19 mouse cellular contexts compared by ENCODE assay signal in the genomic region with DNA sequence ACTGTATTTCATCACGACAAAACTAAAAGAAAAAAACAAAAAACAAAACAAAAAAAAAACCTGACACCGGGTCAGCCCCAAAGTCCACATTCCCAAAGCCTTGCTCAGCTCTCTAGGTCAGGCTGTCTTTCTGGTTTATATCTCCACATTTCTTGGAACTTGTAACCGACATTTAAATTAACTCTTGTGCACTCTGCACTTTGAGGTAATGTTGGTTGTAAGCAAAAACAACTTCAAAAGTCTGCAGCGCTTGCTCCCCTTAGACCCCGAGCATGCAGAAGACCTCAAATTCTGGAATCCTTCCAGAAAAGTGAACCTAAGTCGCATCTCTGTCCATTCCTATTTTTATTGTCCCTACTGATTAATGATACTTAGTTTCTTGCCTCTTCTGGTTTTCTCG.
A peak's percentile ranks its signal among the peaks of the same experiment; 100 is the strongest.
DNase-seq lines count a peak whose midpoint lies in the region; ATAC-seq and TF ChIP-seq lines count a peak whose summit lies in the region.
"Had no signal": no experiment of that assay in that cellular context is flagged by ENCODE, and none has a peak within 500 bp of the region (broad histone marks: within the 10 kb centered on the region; RNA-seq: fewer than 3 reads in every experiment).

No protein-coding gene starts in this region.

- H3K4me1 ChIP-seq in kidney, adult 2 months (ENCODE audit: control insufficient read depth, insufficient read depth, low read length), result peaks cover 2% of the 10 kb centered on the region; the same call in 1 of the 2 replicates
- peaks cover 26% of the 10 kb centered on the region for H3K4me1 ChIP-seq in kidney, embryonic 16.5 days (ENCODE audit: insufficient read depth, low read length)
- peaks cover 47% of the 10 kb centered on the region for H3K4me1 ChIP-seq in limb, embryonic 12.5 days (replicated peaks)

- 21% methylated on average over 7 of the region's 7 CpGs for WGBS in kidney, adult 2 months
- WGBS in kidney, embryonic 16.5 days, result 30% methylated on average over 7 of the region's 7 CpGs
- 57% methylated on average over 7 of the region's 7 CpGs for WGBS in limb, embryonic 12.5 days

- H3K27me3 ChIP-seq in kidney, adult 2 months (replicated peaks; ENCODE audit: control insufficient read depth, insufficient read depth, low read length), result no peaks in the 10 kb centered on the region
- H3K27me3 ChIP-seq in kidney, embryonic 16.5 days (ENCODE audit: insufficient read depth, low read length), result no peaks in the 10 kb centered on the region
- no peaks in the 10 kb centered on the region for H3K27me3 ChIP-seq in limb, embryonic 12.5 days
- H3K27me3 ChIP-seq: forebrain, embryonic 13.5 days; heart, embryonic 15.5 days; hindbrain, embryonic 13.5 days; midbrain, embryonic 13.5 days had no signal

- H3K9ac ChIP-seq in kidney, embryonic 16.5 days (replicated peaks; ENCODE audit: low read length), result no peak overlapping the region
- H3K9ac ChIP-seq in limb, embryonic 12.5 days (replicated peaks), result no peak overlapping the region
- H3K9ac ChIP-seq: forebrain, embryonic 13.5 days; heart, embryonic 15.5 days; hindbrain, embryonic 13.5 days; midbrain, embryonic 13.5 days had no signal

- no peak overlapping the region for H3K27ac ChIP-seq in kidney, adult 2 months (ENCODE audit: insufficient read depth, low read depth, low read length)
- H3K27ac ChIP-seq in kidney, embryonic 16.5 days (ENCODE audit: low read length), result peak overlapping the region; percentile 13
- H3K27ac ChIP-seq in limb, embryonic 12.5 days, result peak overlapping the region; percentile 59
- H3K27ac ChIP-seq: forebrain, embryonic 13.5 days; hindbrain, embryonic 13.5 days; midbrain, embryonic 13.5 days had no signal

- H3K4me3 ChIP-seq in kidney, adult 2 months (ENCODE audit: insufficient read depth, low read depth, low read length), result no peak overlapping the region
- H3K4me3 ChIP-seq in kidney, embryonic 16.5 days (ENCODE audit: low read length), result no peak overlapping the region
- no peak overlapping the region for H3K4me3 ChIP-seq in limb, embryonic 12.5 days (replicated peaks)
- H3K4me3 ChIP-seq: forebrain, embryonic 13.5 days; heart, embryonic 15.5 days; hindbrain, embryonic 13.5 days; midbrain, embryonic 13.5 days had no signal

- no peak for TF ChIP-seq CTCF in kidney, adult 2 months (conservative IDR thresholded peaks at IDR 0.05; ENCODE audit: insufficient read depth, insufficient read length, low read depth, low read length)

- DNase-seq in kidney, adult 2 months, result peak; percentile 85
- no peak for DNase-seq in kidney, adult 18-20 months
- DNase-seq in adipocyte (ENCODE audit: low spot score), result peak; percentile 40
- no peak for DNase-seq in right cerebral cortex, postnatal 36 days (ENCODE audit: low spot score in 2 of 2)
- no peak for DNase-seq in gastrocnemius, adult 8-10 months (ENCODE audit: low spot score in 2 of 2)
- DNase-seq in cerebellum, adult 11-12 months, result no peak
- DNase-seq: adrenal gland, postnatal 10 days; cerebellum, adult 2 months; cerebellum, postnatal 36 days; heart, postnatal 36 days; lung, postnatal 10 days; right cerebral cortex, postnatal 14 days; spleen, adult 18-20 months had no signal

- peak; percentile 64; the same call in 1 of the 2 replicates for ATAC-seq in kidney, embryonic 16.5 days (ENCODE audit: low FRiP score, low TSS enrichment)
- ATAC-seq in limb, embryonic 12.5 days (ENCODE audit: insufficient number of reproducible peaks, insufficient read depth, low FRiP score, low TSS enrichment, low read depth), result no peak
- ATAC-seq: forebrain, embryonic 13.5 days; midbrain, embryonic 13.5 days had no signal

- H3K9me3 ChIP-seq in kidney, embryonic 16.5 days (ENCODE audit: low read length), result 0 out of 2 replicates have a peak, but pooled peaks cover 2% of the 10 kb centered on the region
- no peaks in the 10 kb centered on the region for H3K9me3 ChIP-seq in limb, embryonic 12.5 days
- H3K9me3 ChIP-seq: forebrain, embryonic 13.5 days; heart, embryonic 15.5 days; hindbrain, embryonic 13.5 days; midbrain, embryonic 13.5 days had no signal

- TF ChIP-seq POLR2A in kidney, adult 2 months (IDR thresholded peaks at IDR 0.05; ENCODE audit: low read depth, low read length), result no peak

- no peak overlapping the region for H3K4me2 ChIP-seq in kidney, embryonic 16.5 days (replicated peaks; ENCODE audit: low read depth, low read length)
- H3K4me2 ChIP-seq in limb, embryonic 12.5 days, result no peak overlapping the region
- H3K4me2 ChIP-seq: forebrain, embryonic 13.5 days; heart, embryonic 15.5 days; hindbrain, embryonic 13.5 days; midbrain, embryonic 13.5 days had no signal

- no peaks in the 10 kb centered on the region for H3K36me3 ChIP-seq in kidney, adult 2 months (ENCODE audit: control insufficient read depth, insufficient read depth, low read length)
- H3K36me3 ChIP-seq in kidney, embryonic 16.5 days (ENCODE audit: insufficient read depth, low read length), result no peaks in the 10 kb centered on the region
- H3K36me3 ChIP-seq in limb, embryonic 12.5 days, result no peaks in the 10 kb centered on the region
- H3K36me3 ChIP-seq: heart, embryonic 15.5 days; hindbrain, embryonic 13.5 days; midbrain, embryonic 13.5 days had no signal

Comparison
In these comparisons a context has a peak if more than half of its experiments do, and no peak if none do; other contexts are left out.
1. DNase-seq: peak in kidney, adult 2 months (single experiment) and adipocyte (single experiment); none in kidney, adult 18-20 months (single experiment), right cerebral cortex, postnatal 36 days (0 of 2), gastrocnemius, adult 8-10 months (0 of 2) and cerebellum, adult 11-12 months (single experiment).